Mouse (Mus musculus): Measurements from ENCODE around the gene Slc39a8. TPM values are rescaled to one million over a fixed set of nuclear protein-coding genes. Genes with fewer than 3 reads are reported as not detected.

The Slc39a8 gene
- 36.8 and 39.5 TPM in 2 replicates for polyA plus RNA-seq (2015; fragmentation: Nextera tagmentation; extraction: Ambion mirVana)

DNA sequence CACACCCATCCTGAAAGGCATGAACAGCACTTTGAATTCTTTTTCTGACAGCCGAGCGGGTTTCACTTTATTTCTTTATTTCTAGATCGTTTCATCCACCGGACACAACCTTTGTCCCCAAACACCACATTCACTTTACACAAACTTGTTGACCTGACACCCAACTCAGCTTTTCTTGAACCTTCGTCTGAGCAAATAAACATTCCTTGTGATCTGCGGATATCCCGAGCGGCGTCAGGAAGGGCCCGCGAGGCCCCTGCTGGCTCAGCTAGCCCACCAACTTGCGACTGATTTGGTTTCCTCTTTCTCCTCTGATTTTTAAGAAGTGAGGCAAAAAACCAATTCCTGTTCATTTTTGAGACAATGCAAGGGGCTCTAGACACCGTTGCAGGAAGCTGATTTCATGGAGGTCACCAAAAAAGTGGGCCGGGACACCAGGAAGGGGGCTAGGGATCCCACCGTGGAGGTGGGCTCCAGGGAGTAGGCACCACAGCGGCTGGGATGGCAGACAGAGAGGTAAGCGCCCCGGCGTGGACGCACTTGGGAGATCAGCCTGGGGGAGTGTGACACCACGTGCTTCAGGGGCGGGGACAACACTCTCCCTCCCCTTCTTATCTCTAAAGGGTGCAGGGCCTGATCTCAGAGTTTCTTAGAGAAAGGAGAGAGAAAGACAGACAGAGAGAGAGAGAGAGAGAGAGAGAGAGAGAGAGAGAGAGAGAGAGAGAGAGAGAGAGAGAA is at the start of gene Slc39a8:
Slc39a8 (plus strand) TSS at position 264 of the 738 bp plus-strand sequence.
- no peaks in the 10 kb centered on the region for H3K4me1 ChIP-seq (replicated peaks; ENCODE audit: control insufficient read depth, insufficient read depth, low read length)
- peak; percentile 95 for ATAC-seq
- H3K27ac ChIP-seq (ENCODE audit: low read depth, low read length), result peak within 1 kb of the TSS; percentile 92
- no peaks in the 10 kb centered on the region for H3K27me3 ChIP-seq (replicated peaks; ENCODE audit: control insufficient read depth, insufficient read depth, low read length)
- H3K4me3 ChIP-seq (ENCODE audit: low read depth, low read length), result peak within 1 kb of the TSS; percentile 73
- peak; percentile 72 for TF ChIP-seq CTCF (IDR thresholded peaks at IDR 0.05; ENCODE audit: low read depth)
- H3K36me3 ChIP-seq (ENCODE audit: control insufficient read depth, insufficient read depth), result 0 out of 2 replicates have a peak, but pooled peaks cover 4% of the 10 kb centered on the region
- no peaks in the 10 kb centered on the region for H3K9me3 ChIP-seq (ENCODE audit: control insufficient read depth)
- 2% methylated on average over 22 of the region's 22 CpGs for WGBS
- H3K4me2 ChIP-seq (replicated peaks; ENCODE audit: low read depth), result peak within 1 kb of the TSS; percentile 97
- H3K9ac ChIP-seq (ENCODE audit: low read depth, low read length), result peak within 1 kb of the TSS; percentile 62

DNA sequence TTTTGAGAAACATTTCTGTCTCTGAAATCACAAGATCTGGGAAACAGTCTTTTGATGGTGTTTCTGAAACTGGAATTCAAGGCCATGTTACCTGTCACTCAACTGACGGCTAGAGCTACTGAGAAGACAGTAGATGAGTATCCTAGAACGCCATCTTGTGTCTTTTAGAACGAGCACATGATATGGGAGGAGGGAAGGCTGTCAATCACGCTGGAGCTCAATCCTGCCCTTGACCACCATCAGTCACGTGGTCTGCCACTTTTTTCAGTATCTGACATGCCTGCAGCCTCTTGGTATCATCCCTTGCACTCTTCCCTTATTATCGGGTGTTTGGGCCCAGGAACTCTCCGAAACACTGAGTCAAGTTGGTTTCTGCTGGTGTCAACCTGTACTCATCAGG is 40.0 kb upstream of the Slc39a8 start:
- no peaks in the 10 kb centered on the region for H3K4me1 ChIP-seq (replicated peaks; ENCODE audit: control insufficient read depth, insufficient read depth, low read length)
- H3K4me3 ChIP-seq (ENCODE audit: low read depth, low read length), result no peak overlapping the region
- no peak overlapping the region for H3K27ac ChIP-seq (ENCODE audit: low read depth, low read length)
- H3K27me3 ChIP-seq (replicated peaks; ENCODE audit: control insufficient read depth, insufficient read depth, low read length), result no peaks in the 10 kb centered on the region
- H3K9ac ChIP-seq (ENCODE audit: low read depth, low read length), result no peak overlapping the region
- H3K9me3 ChIP-seq (ENCODE audit: control insufficient read depth), result no peaks in the 10 kb centered on the region
- no peak for ATAC-seq
- TF ChIP-seq CTCF (IDR thresholded peaks at IDR 0.05; ENCODE audit: low read depth), result no peak
- no peak overlapping the region for H3K4me2 ChIP-seq (replicated peaks; ENCODE audit: low read depth)
- H3K36me3 ChIP-seq (ENCODE audit: control insufficient read depth, insufficient read depth), result no peaks in the 10 kb centered on the region
- 86% methylated on average over 7 of the region's 7 CpGs for WGBS

GRCm38 (mm10) chr3:135796117-135796516 is 29.0 kb upstream of the Slc39a8 start:
- 69% methylated on average over 6 of the region's 6 CpGs for WGBS
- ATAC-seq, result peak; percentile 82
- H3K4me2 ChIP-seq (replicated peaks; ENCODE audit: low read depth), result no peak overlapping the region
- no peaks in the 10 kb centered on the region for H3K27me3 ChIP-seq (replicated peaks; ENCODE audit: control insufficient read depth, insufficient read depth, low read length)
- no peak overlapping the region for H3K27ac ChIP-seq (ENCODE audit: low read depth, low read length)
- no peak overlapping the region for H3K4me3 ChIP-seq (ENCODE audit: low read depth, low read length)
- no peak overlapping the region for H3K9ac ChIP-seq (ENCODE audit: low read depth, low read length)
- no peaks in the 10 kb centered on the region for H3K4me1 ChIP-seq (replicated peaks; ENCODE audit: control insufficient read depth, insufficient read depth, low read length)
- TF ChIP-seq CTCF (IDR thresholded peaks at IDR 0.05; ENCODE audit: low read depth), result no peak
- H3K9me3 ChIP-seq (ENCODE audit: control insufficient read depth), result no peaks in the 10 kb centered on the region
- H3K36me3 ChIP-seq (ENCODE audit: control insufficient read depth, insufficient read depth), result no peaks in the 10 kb centered on the region

GRCm38 (mm10) chr3:135798241-135798640 is 26.8 kb upstream of the Slc39a8 start:
- Histone ChIP-seq H3K9me3 (ENCODE audit: control insufficient read depth) (no peaks in the 10 kb centered on the region), H3K9ac (ENCODE audit: low read depth, low read length) (no peak overlapping the region), H3K27ac (ENCODE audit: low read depth, low read length) (no peak overlapping the region), H3K4me3 (ENCODE audit: low read depth, low read length) (no peak overlapping the region), H3K27me3 (replicated peaks; ENCODE audit: control insufficient read depth, insufficient read depth, low read length) (no peaks in the 10 kb centered on the region), H3K4me2 (replicated peaks; ENCODE audit: low read depth) (no peak overlapping the region), H3K4me1 (replicated peaks; ENCODE audit: control insufficient read depth, insufficient read depth, low read length) (no peaks in the 10 kb centered on the region), H3K36me3 (ENCODE audit: control insufficient read depth, insufficient read depth) (no peaks in the 10 kb centered on the region)
- WGBS, result 18% methylated on average over 3 of the region's 3 CpGs
- peak; percentile 61; the same call in 1 of the 2 replicates for ATAC-seq
- no peak for TF ChIP-seq CTCF (IDR thresholded peaks at IDR 0.05; ENCODE audit: low read depth)

DNA sequence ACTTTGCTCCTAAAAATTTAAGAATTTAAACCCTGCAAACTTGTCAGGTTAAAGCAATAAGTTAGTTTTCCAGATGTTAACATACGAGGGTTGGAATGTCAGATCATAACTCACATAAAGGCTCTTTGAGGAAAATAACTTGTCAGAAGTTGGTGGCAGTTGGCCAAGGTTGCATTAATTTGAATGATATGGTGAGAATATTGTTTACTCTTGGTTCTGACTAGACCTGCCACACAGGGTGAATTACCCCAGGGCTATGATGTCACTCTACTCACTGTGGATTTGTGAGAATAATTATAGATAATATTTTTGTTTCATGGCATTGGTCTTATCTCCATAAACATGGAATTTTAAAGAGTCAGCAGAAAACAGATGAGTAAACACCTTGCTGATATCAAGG is 26.4 kb upstream of the Slc39a8 start:
- Histone ChIP-seq H3K9ac (ENCODE audit: low read depth, low read length) (no peak overlapping the region), H3K9me3 (ENCODE audit: control insufficient read depth) (no peaks in the 10 kb centered on the region), H3K4me3 (ENCODE audit: low read depth, low read length) (no peak overlapping the region), H3K36me3 (ENCODE audit: control insufficient read depth, insufficient read depth) (no peaks in the 10 kb centered on the region), H3K4me1 (replicated peaks; ENCODE audit: control insufficient read depth, insufficient read depth, low read length) (no peaks in the 10 kb centered on the region), H3K4me2 (replicated peaks; ENCODE audit: low read depth) (no peak overlapping the region), H3K27ac (ENCODE audit: low read depth, low read length) (no peak overlapping the region), H3K27me3 (replicated peaks; ENCODE audit: control insufficient read depth, insufficient read depth, low read length) (no peaks in the 10 kb centered on the region)
- ATAC-seq, result 0 out of 2 replicates have a peak, but pooled peaks have one; percentile 54
- no peak for TF ChIP-seq CTCF (IDR thresholded peaks at IDR 0.05; ENCODE audit: low read depth)
- WGBS, result 7% methylated on average over 1 of the region's 1 CpGs

DNA sequence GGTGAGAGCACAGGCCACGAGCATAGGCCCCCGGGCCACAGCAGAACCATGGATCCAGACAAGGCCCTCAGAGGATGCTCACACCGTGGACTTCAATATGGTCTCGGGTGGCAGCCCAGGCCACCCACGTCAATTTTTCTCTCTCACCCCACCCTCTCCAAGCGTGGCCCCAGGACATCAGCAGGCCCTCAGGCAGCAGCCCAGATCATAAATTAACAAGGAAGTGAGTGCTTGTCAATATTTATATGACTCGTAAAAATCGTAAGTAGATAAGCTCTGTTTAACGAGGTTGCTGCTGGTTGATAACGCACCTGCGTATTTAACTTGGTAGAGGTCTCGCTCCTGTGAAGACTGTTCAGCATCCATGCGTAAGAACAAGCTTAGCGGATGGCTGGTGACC is 10.4 kb upstream of the Slc39a8 start:
- no peak for TF ChIP-seq CTCF (IDR thresholded peaks at IDR 0.05; ENCODE audit: low read depth)
- ATAC-seq, result peak; percentile 69
- no peak overlapping the region for H3K27ac ChIP-seq (ENCODE audit: low read depth, low read length)

More for the DNA sequence above, 10.4 kb upstream of the Slc39a8 start:
- Histone ChIP-seq H3K9ac (ENCODE audit: low read depth, low read length) (no peak overlapping the region), H3K4me1 (replicated peaks; ENCODE audit: control insufficient read depth, insufficient read depth, low read length) (no peaks in the 10 kb centered on the region), H3K9me3 (ENCODE audit: control insufficient read depth) (no peaks in the 10 kb centered on the region), H3K27me3 (replicated peaks; ENCODE audit: control insufficient read depth, insufficient read depth, low read length) (no peaks in the 10 kb centered on the region), H3K4me2 (replicated peaks; ENCODE audit: low read depth) (no peak overlapping the region), H3K36me3 (ENCODE audit: control insufficient read depth, insufficient read depth) (no peaks in the 10 kb centered on the region), H3K4me3 (ENCODE audit: low read depth, low read length) (no peak overlapping the region)
- 44% methylated on average over 14 of the region's 14 CpGs for WGBS

Data from intestine, postnatal 0 days (tissue).